Mouse (Mus musculus) neural tube, embryonic 14.5 days (tissue): ENCODE data around the gene Zfp605. TPM values are rescaled to one million over a fixed set of nuclear protein-coding genes. Genes with fewer than 3 reads are reported as not detected.

Experiments
- ATAC-seq: fragments of 200-750 bp; cut with Nextera tagmentation; 2 replicates; pipeline ENCODE4 v1.8.0; 2017; ENCODE audit warnings: low read depth, mild to moderate bottlenecking, moderate TSS enrichment, moderate library complexity
- H3K27ac ChIP-seq: fragments of 300-500 bp; sonication (generic); 2 replicates; pipeline ENCODE4 v1.5.1; 2014; ENCODE audit warnings: low read depth, mild to moderate bottlenecking, control low read depth, low read length, moderate library complexity, mixed read lengths
- H3K27me3 ChIP-seq: fragments of 300-500 bp; sonication (generic); 2 replicates; pipeline ENCODE4 v1.6.1; 2014; ENCODE audit warnings: low read length; ENCODE audit not compliant: control insufficient read depth, insufficient read depth
- H3K36me3 ChIP-seq: fragments of 300-500 bp; sonication (generic); 2 replicates; pipeline ENCODE4 v1.6.1; 2014; ENCODE audit warnings: low read length, mixed read lengths; ENCODE audit not compliant: control insufficient read depth, insufficient read depth
- H3K4me1 ChIP-seq: fragments of 300-500 bp; sonication (generic); 2 replicates; pipeline ENCODE4 v1.6.1; 2014; ENCODE audit warnings: low read length; ENCODE audit not compliant: control insufficient read depth, insufficient read depth
- H3K4me2 ChIP-seq: fragments of 300-500 bp; sonication (generic); 2 replicates; pipeline ENCODE4 v1.6.1; 2014; ENCODE audit warnings: mild to moderate bottlenecking, low read depth, low read length, control low read depth
- H3K4me3 ChIP-seq: fragments of 300-500 bp; sonication (generic); 2 replicates; pipeline ENCODE4 v1.5.1; 2014; ENCODE audit warnings: low read depth, low read length, control low read depth, mixed read lengths
- H3K9ac ChIP-seq: fragments of 300-500 bp; sonication (generic); replicated peaks from 2 replicates; pipeline ENCODE4 v1.6.1; 2014; ENCODE audit warnings: low read depth, mild to moderate bottlenecking, control low read depth, low read length, mixed read lengths
- H3K9me3 ChIP-seq: fragments of 300-500 bp; sonication (generic); 2 replicates; pipeline ENCODE4 v1.6.1; 2016; ENCODE audit warnings: low read length; ENCODE audit not compliant: control insufficient read depth
- WGBS: fragments of 180-500 bp; shearing (Covaris S2); extraction: QIAGEN DNeasy Blood & Tissue Kit; methylation state at CpG from one replicate; pipeline ENCODE4 v1.1.7; 2014; 5-methylcytosine and 5-hydroxymethylcytosine counted together
- polyA plus RNA-seq: library from polyadenylated mRNA; unstranded; fragments of >200 nt; fragmentation: Nextera tagmentation; extraction: Ambion mirVana; gene quantifications from 2 replicates; pipeline ENCODE4 v1.2.1, GENCODE M21; 2014

The Zfp605 gene
- polyA plus RNA-seq, 1 experiment from 2014 or later, result 17.1 TPM

DNA sequence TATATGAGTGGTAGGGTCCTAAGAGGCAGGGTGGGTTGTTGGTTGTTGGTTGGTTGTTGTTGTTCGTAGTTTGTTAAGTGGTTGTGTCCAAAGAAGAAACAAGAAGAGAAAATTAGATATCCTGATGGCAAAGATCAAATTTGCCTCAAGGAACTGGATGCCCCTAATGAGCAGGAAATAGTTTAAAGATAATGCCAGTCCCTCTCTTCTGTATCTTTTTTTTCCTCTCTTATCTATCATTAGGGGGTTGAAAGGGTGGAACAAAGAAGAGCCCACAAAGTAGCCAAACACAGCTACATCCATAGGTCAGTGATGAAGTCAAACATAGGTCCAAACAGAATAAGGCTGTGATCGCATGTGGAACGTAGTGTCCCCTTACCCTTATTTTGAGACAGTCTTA, 29.4 kb downstream of the Zfp605 start:
- over 99% methylated on average over 3 of the region's 3 CpGs for WGBS
- Histone ChIP-seq H3K9ac (no peak overlapping the region), H3K4me3 (no peak overlapping the region), H3K36me3 (peaks cover 18% of the 10 kb centered on the region), H3K4me1 (peaks cover 5% of the 10 kb centered on the region; the same call in 1 of the 2 replicates), H3K4me2 (no peak overlapping the region), H3K27me3 (no peaks in the 10 kb centered on the region), H3K9me3 (no peaks in the 10 kb centered on the region), H3K27ac (no peak overlapping the region)
- ATAC-seq, result no peak

DNA sequence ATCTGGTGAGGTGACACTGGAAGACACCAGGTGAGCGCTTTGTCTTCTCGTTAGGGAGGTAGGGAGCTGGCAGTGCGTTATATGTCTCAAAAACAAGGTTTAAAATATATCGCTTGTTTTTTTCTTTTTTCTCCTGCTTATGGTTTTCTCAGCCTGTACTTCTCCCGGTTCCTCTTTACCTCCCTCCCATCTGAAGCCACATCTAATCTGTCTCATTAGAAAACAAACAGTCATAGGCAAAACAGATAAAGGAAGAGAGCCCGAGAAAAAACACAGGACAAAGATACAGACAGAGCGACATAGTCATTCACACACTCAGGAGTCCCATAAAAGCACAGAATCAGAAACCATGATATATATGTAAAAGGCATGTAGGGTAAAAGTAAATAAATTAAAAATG, 30.5 kb downstream of the Zfp605 start:
- Histone ChIP-seq H3K9ac (no peak overlapping the region), H3K4me1 (peaks cover 5% of the 10 kb centered on the region; the same call in 1 of the 2 replicates), H3K9me3 (no peaks in the 10 kb centered on the region), H3K4me3 (no peak overlapping the region), H3K27me3 (no peaks in the 10 kb centered on the region), H3K4me2 (no peak overlapping the region), H3K36me3 (peaks cover 27% of the 10 kb centered on the region), H3K27ac (no peak overlapping the region)
- WGBS, result 96% methylated on average over 7 of the region's 7 CpGs
- no peak for ATAC-seq

DNA sequence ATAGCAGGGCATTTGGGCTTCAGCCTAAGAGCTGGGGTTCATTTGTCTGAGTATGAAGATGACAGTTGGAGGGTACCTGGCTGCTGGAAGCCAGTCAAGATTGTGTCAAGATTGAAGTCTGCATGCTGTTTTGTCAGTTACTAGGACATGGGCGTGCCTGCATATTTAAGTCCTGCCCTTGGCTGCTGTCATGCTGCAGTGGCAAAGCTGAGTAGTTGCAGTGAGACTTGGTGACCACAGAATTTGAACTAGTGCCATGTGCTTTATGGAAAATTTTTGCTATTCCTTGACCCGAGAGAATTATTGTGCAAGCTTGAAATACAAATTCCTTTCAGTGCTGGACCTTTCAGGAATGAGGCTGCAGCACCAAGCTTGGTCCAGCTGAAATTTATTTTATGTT, 32.4 kb downstream of the Zfp605 start:
- no peak overlapping the region for H3K4me2 ChIP-seq
- 92% methylated on average over 2 of the region's 2 CpGs for WGBS
- H3K4me1 ChIP-seq, result no peaks in the 10 kb centered on the region
- no peak overlapping the region for H3K27ac ChIP-seq
- no peaks in the 10 kb centered on the region for H3K9me3 ChIP-seq
- ATAC-seq, result no peak
- peaks cover 44% of the 10 kb centered on the region for H3K36me3 ChIP-seq
- no peaks in the 10 kb centered on the region for H3K27me3 ChIP-seq
- H3K4me3 ChIP-seq, result no peak overlapping the region
- no peak overlapping the region for H3K9ac ChIP-seq

DNA sequence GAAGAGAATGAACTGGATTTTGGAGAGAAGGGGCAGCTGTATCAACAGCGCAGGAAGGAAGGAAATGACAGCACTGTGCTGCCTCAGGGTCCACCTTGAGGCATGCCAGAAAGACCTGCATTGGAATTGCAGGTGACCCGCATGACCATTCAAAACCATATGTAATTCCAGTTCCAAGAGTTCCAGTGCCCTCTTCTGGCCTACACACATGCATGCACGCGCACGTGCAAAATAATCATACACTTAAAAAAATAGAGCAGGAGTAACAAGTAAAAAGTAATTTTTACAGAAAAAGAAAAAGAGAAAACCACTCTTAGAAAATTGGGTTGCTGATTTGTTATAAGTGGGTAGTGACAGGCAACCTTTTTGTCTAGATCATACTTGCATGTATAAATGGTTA, 33.1 kb downstream of the Zfp605 start:
- Histone ChIP-seq H3K4me2 (no peak overlapping the region), H3K9me3 (no peaks in the 10 kb centered on the region), H3K9ac (no peak overlapping the region), H3K4me3 (no peak overlapping the region), H3K27ac (no peak overlapping the region), H3K4me1 (no peaks in the 10 kb centered on the region), H3K27me3 (no peaks in the 10 kb centered on the region), H3K36me3 (peaks cover 48% of the 10 kb centered on the region)
- ATAC-seq, result no peak
- WGBS, result 94% methylated on average over 5 of the region's 5 CpGs

DNA sequence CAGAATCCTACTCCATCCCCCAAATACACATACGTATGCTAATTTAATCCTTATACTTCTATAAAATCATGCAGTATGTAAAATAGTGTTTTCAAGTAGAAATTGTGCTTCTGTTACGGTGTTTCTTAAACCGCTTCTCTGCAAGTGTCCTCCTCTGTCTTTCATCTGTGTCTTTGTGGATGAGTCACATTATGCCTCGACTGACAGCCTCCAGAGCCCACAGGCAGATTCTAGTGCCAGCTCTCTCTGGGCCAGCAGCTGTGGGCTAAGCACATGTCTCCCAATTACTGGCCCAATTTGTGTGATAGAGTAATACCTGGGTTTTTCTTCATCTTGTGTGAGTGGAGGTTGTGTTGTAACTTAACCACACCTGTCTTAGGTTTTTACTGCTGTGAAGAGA, 59.5 kb downstream of the Zfp605 start:
- Histone ChIP-seq H3K9ac (no peak overlapping the region), H3K27ac (no peak overlapping the region), H3K36me3 (peaks cover 52% of the 10 kb centered on the region), H3K4me1 (no peaks in the 10 kb centered on the region), H3K9me3 (no peaks in the 10 kb centered on the region), H3K4me3 (no peak overlapping the region), H3K4me2 (no peak overlapping the region), H3K27me3 (no peaks in the 10 kb centered on the region)
- WGBS, result 91% methylated on average over 4 of the region's 4 CpGs
- no peak for ATAC-seq

DNA sequence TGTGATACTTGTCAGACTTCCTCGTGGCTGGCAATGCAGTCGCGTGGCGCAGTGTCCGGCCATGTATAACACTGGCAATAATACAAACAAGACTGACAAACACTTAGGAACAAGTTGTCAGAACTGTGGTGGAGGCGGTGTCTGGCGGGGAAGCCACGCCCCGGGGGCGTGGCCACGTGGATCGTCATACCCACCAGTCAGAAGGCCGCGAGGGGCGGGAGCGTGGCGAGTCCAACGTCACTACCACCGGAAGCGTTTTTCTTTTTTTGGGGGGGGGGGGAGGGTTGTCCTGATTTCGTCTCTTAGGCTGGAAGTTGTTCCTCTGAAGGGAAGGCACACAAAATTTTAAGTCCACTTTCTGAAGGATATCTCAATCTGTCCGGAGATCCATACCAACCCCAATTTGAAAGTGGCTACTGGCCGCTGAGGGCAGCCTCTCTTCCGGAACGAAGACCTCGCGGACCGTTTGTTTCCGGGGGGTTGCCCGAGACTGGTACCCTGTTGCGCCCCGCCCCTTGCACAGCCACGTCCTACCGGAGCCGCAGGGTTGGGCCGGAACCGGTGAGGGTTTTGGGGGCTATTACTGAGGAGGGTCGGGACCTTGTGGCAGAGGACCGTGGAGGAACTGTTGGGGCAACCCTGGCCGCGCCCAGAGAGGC, 66.6 kb downstream of the Zfp605 start, which contains the start of gene Golga3:
TSS of gene Golga3 (plus strand) at position 340 of the 659 bp plus-strand sequence.
- under 1% methylated on average over 41 of the region's 41 CpGs for WGBS
- ATAC-seq, result peak; percentile 99
- Histone ChIP-seq H3K9ac (peak within 1 kb of the TSS; percentile 82), H3K4me2 (peak within 1 kb of the TSS; percentile 85), H3K36me3 (peaks cover 7% of the 10 kb centered on the region; the same call in 1 of the 2 replicates), H3K4me1 (peaks cover 9% of the 10 kb centered on the region), H3K4me3 (peak within 1 kb of the TSS; percentile 98), H3K27ac (peak within 1 kb of the TSS; percentile 76), H3K9me3 (no peaks in the 10 kb centered on the region), H3K27me3 (no peaks in the 10 kb centered on the region)

DNA sequence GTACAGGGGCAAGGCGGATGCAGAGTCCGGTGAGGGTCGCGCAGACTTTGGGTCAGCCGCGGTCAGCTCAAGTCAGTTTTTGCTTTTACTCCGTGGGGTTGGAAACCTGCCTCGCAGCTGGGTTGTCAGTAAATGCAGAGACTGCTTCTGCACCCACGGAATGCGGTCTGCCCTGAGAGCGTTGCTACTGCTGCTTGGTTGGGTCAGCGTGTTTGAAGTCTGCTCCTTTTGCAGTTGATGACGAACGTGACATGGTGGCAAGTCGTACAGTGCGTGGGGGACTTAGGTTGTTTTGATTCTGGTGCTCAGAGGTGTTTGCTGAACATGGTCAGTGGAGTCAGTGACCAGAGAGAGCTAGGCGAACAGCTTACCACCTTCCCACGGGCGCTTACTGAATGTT, 67.1 kb downstream of the Zfp605 start:
- Histone ChIP-seq H3K9me3 (no peaks in the 10 kb centered on the region), H3K4me2 (peak overlapping the region; percentile 85), H3K4me3 (peak overlapping the region; percentile 98), H3K36me3 (peaks cover 2% of the 10 kb centered on the region; the same call in 1 of the 2 replicates), H3K4me1 (peaks cover 9% of the 10 kb centered on the region), H3K27ac (peak overlapping the region; percentile 76), H3K9ac (peak overlapping the region; percentile 82), H3K27me3 (no peaks in the 10 kb centered on the region)
- WGBS, result 6% methylated on average over 19 of the region's 19 CpGs
- ATAC-seq, result peak; percentile 38

DNA sequence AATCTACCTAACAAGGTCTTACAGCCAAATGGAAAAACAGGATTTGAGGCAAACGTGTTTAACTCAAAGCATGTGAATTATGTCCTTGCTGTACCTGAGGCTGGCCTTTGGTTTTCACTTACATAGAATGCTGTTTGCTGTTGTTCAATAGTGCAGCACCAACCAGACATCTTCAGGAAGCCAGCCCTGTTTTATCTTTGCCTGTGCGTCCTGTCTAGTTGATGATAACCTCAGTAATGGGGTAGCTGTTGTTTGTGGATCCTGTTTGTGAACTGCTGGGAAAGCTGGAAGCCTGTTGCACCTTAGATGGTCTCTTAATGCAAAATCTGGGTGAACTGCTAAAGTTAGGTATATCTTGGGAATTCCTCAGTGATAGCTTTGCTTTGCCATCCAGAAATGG, 68.7 kb downstream of the Zfp605 start:
- Histone ChIP-seq H3K27me3 (no peaks in the 10 kb centered on the region), H3K9ac (no peak overlapping the region), H3K4me3 (no peak overlapping the region), H3K27ac (no peak overlapping the region), H3K9me3 (no peaks in the 10 kb centered on the region), H3K36me3 (peaks cover 7% of the 10 kb centered on the region), H3K4me2 (no peak overlapping the region), H3K4me1 (peaks cover 9% of the 10 kb centered on the region)
- 91% methylated on average over 2 of the region's 2 CpGs for WGBS
- ATAC-seq, result no peak
